ENCODE assay signal across 8 mouse cellular contexts in genomic region chr19:58452941-58453551, GRCm38 (mm10). TPM values are rescaled to one million over a fixed set of nuclear protein-coding genes. Genes with fewer than 3 reads are reported as not detected.
DNase-seq lines count a peak whose midpoint lies in the region; ATAC-seq lines count a peak whose summit lies in the region.

No protein-coding gene starts in this region.

- no peak for ATAC-seq in forebrain, embryonic 15.5 days (replicated peaks)
- peak; percentile 58; the same call in 1 of the 2 replicates for ATAC-seq in limb, embryonic 15.5 days (ENCODE audit: insufficient number of reproducible peaks, low FRiP score, low TSS enrichment, low read depth)
- peak; percentile 34; the same call in 1 of the 2 replicates for ATAC-seq in neutrophil, adult 5-6 weeks (ENCODE audit: extremely low read depth, insufficient number of reproducible peaks, low FRiP score, poor library complexity, severe bottlenecking)
- ATAC-seq in activated CD4-positive, CD25-positive, alpha-beta regulatory T cell, adult 4 months: no peak

- 0 out of 2 replicates have a peak overlapping the region, but pooled peaks have one; percentile 8 for H3K9ac ChIP-seq in forebrain, embryonic 15.5 days (replicated peaks)
- peak overlapping the region; percentile 28; the same call in 1 of the 2 replicates for H3K9ac ChIP-seq in limb, embryonic 15.5 days

- H3K9me3 ChIP-seq in forebrain, embryonic 15.5 days: no peaks in the 10 kb centered on the region
- no peaks in the 10 kb centered on the region for H3K9me3 ChIP-seq in limb, embryonic 15.5 days

- H3K27ac ChIP-seq in forebrain, embryonic 15.5 days (replicated peaks): no peak overlapping the region
- no peak overlapping the region for H3K27ac ChIP-seq in limb, embryonic 15.5 days

- H3K4me1 ChIP-seq in forebrain, embryonic 15.5 days: peaks cover 48% of the 10 kb centered on the region
- peaks cover 56% of the 10 kb centered on the region for H3K4me1 ChIP-seq in limb, embryonic 15.5 days

- peaks cover 27% of the 10 kb centered on the region for H3K27me3 ChIP-seq in forebrain, embryonic 15.5 days
- peaks cover 60% of the 10 kb centered on the region for H3K27me3 ChIP-seq in limb, embryonic 15.5 days

- 8% methylated on average over 20 of the region's 20 CpGs for WGBS in forebrain, embryonic 15.5 days
- 11% methylated on average over 20 of the region's 20 CpGs for WGBS in limb, embryonic 15.5 days

- DNase-seq in right cerebral cortex, postnatal 10 days (ENCODE audit: low spot score in 2 of 2): peak; percentile 32 to 35
- DNase-seq in right cerebral cortex, adult 18-20 months: no peak
- peak; percentile 31 for DNase-seq in heart, postnatal 4 days
- DNase-seq in urinary bladder, postnatal 14 days (ENCODE audit: low spot score): no peak

- H3K4me3 ChIP-seq in forebrain, embryonic 15.5 days: peak overlapping the region; percentile 50
- peak overlapping the region; percentile 51 for H3K4me3 ChIP-seq in limb, embryonic 15.5 days

- H3K36me3 ChIP-seq in forebrain, embryonic 15.5 days: no peaks in the 10 kb centered on the region
- H3K36me3 ChIP-seq in limb, embryonic 15.5 days: no peaks in the 10 kb centered on the region

- peak overlapping the region; percentile 94 for H3K4me2 ChIP-seq in forebrain, embryonic 15.5 days (replicated peaks)
- peak overlapping the region; percentile 97 for H3K4me2 ChIP-seq in limb, embryonic 15.5 days

RNA-seq across cellular contexts. Expression of gene Gfra1, which starts 2.7 kb away (rescaled TPM):
- polyA plus RNA-seq in forebrain, embryonic 15.5 days (2015; fragmentation: Nextera tagmentation; extraction: Ambion mirVana): 12.1 and 12.6 TPM in 2 replicates
- total RNA-seq in heart, postnatal 4 days (2021): 1 to 10 TPM; 1.1 to 2.0 TPM
- 16.7 and 18.3 TPM in 2 replicates for polyA plus RNA-seq in limb, embryonic 15.5 days (2015; fragmentation: Nextera tagmentation; extraction: Ambion mirVana)
- not detected in 2 replicates for total RNA-seq in neutrophil, adult 5-6 weeks (2017)
- polyA plus RNA-seq in activated CD4-positive, CD25-positive, alpha-beta regulatory T cell, adult 4 months (2017; shearing (Covaris generic)): under 1 TPM; 0.22 to 0.44 TPM

RNA-seq across cellular contexts. Expression of gene Ccdc172, which starts 58.7 kb away (rescaled TPM):
- polyA plus RNA-seq in forebrain, embryonic 15.5 days (2015; fragmentation: Nextera tagmentation; extraction: Ambion mirVana): not detected in 2 replicates
- not detected for total RNA-seq in heart, postnatal 4 days (2021)
- polyA plus RNA-seq in limb, embryonic 15.5 days (2015; fragmentation: Nextera tagmentation; extraction: Ambion mirVana): not detected in 2 replicates
- 0.70 TPM in 1 of 2 replicates, not detected in the other for total RNA-seq in neutrophil, adult 5-6 weeks (2017)
- polyA plus RNA-seq in activated CD4-positive, CD25-positive, alpha-beta regulatory T cell, adult 4 months (2017; shearing (Covaris generic)): not detected

Comparison
In these comparisons a context has a peak if more than half of its experiments do, and no peak if none do; other contexts are left out.
1. DNase-seq: peak in right cerebral cortex, postnatal 10 days (2 of 2) and heart, postnatal 4 days (single experiment); none in right cerebral cortex, adult 18-20 months (single experiment) and urinary bladder, postnatal 14 days (single experiment).
2. ATAC-seq: peak in limb, embryonic 15.5 days (single experiment) and neutrophil, adult 5-6 weeks (single experiment); none in forebrain, embryonic 15.5 days (single experiment) and activated CD4-positive, CD25-positive, alpha-beta regulatory T cell, adult 4 months (single experiment).